Mouse (Mus musculus) kidney, embryonic 16.5 days (tissue): ENCODE results near the gene Gtf2h4. TPM values are rescaled to one million over a fixed set of nuclear protein-coding genes. Genes with fewer than 3 reads are reported as not detected.

ENCODE experiments used
- ATAC-seq: fragments of 200-750 bp; cut with Nextera tagmentation; 2 replicates; pipeline ENCODE4 v1.8.0; 2017; ENCODE audit warnings: moderate TSS enrichment; ENCODE audit not compliant: low FRiP score, low TSS enrichment
- H3K27ac ChIP-seq: fragments of 300-500 bp; sonication (generic); 2 replicates; pipeline ENCODE4 v1.5.1; 2014; ENCODE audit warnings: low read length
- H3K27me3 ChIP-seq: fragments of 300-500 bp; sonication (generic); 2 replicates; pipeline ENCODE4 v1.6.1; 2014; ENCODE audit warnings: low read length, control low read depth, mixed read lengths; ENCODE audit not compliant: insufficient read depth
- H3K36me3 ChIP-seq: fragments of 300-500 bp; sonication (generic); 2 replicates; pipeline ENCODE4 v1.6.1; 2014; ENCODE audit warnings: low read length, control low read depth, mixed read lengths; ENCODE audit not compliant: insufficient read depth
- H3K4me1 ChIP-seq: fragments of 300-500 bp; sonication (generic); 2 replicates; pipeline ENCODE4 v1.6.1; 2014; ENCODE audit warnings: low read length, control low read depth, mixed read lengths; ENCODE audit not compliant: insufficient read depth
- H3K4me2 ChIP-seq: fragments of 300-500 bp; sonication (generic); replicated peaks from 2 replicates; pipeline ENCODE4 v1.6.1; 2014; ENCODE audit warnings: low read depth, low read length
- H3K4me3 ChIP-seq: fragments of 300-500 bp; sonication (generic); 2 replicates; pipeline ENCODE4 v1.5.1; 2014; ENCODE audit warnings: mild to moderate bottlenecking, low read length
- H3K9ac ChIP-seq: fragments of 300-500 bp; sonication (generic); replicated peaks from 2 replicates; pipeline ENCODE4 v1.6.1; 2014; ENCODE audit warnings: low read length
- H3K9me3 ChIP-seq: fragments of 300-500 bp; sonication (generic); 2 replicates; pipeline ENCODE4 v1.6.1; 2016; ENCODE audit warnings: low read length, control low read depth
- WGBS: fragments of 180-500 bp; shearing (Covaris S2); extraction: QIAGEN DNeasy Blood & Tissue Kit; methylation state at CpG from one replicate; pipeline ENCODE4 v1.1.7; 2014; 5-methylcytosine and 5-hydroxymethylcytosine counted together
- polyA plus RNA-seq: library from polyadenylated mRNA; unstranded; fragments of >200 nt; fragmentation: Nextera tagmentation; extraction: Ambion mirVana; gene quantifications from 2 replicates; pipeline ENCODE4 v1.2.1, GENCODE M21; 2015

The Gtf2h4 gene
- polyA plus RNA-seq, 1 experiment from 2014 or later, result 55.6 TPM

GRCm38 (mm10) chr17:35633992-35634391, 39.5 kb downstream of the Gtf2h4 start:
- Histone ChIP-seq H3K4me1 (no peaks in the 10 kb centered on the region), H3K4me3 (no peak overlapping the region), H3K4me2 (no peak overlapping the region), H3K9ac (no peak overlapping the region), H3K9me3 (no peaks in the 10 kb centered on the region), H3K36me3 (no peaks in the 10 kb centered on the region), H3K27ac (no peak overlapping the region), H3K27me3 (no peaks in the 10 kb centered on the region)
- ATAC-seq, result peak; percentile 44; the same call in 1 of the 2 replicates
- WGBS, result 21% methylated on average over 1 of the region's 1 CpGs

- WGBS, result 80% methylated on average over 7 of the region's 7 CpGs
- Histone ChIP-seq H3K9ac (no peak within 1 kb of the TSS), H3K36me3 (no peaks in the 10 kb centered on the region), H3K27ac (no peak within 1 kb of the TSS), H3K4me1 (no peaks in the 10 kb centered on the region), H3K27me3 (no peaks in the 10 kb centered on the region), H3K4me2 (no peak within 1 kb of the TSS), H3K9me3 (no peaks in the 10 kb centered on the region), H3K4me3 (no peak within 1 kb of the TSS)
- ATAC-seq, result no peak
These were observed 47.0 kb downstream of the Gtf2h4 start, which contains the start of gene Gm9573 for GRCm38 (mm10) chr17:35626537-35626936. Gm9573 (minus strand) TSS chr17:35626637.

Other genes starting within 250 kb of the Gtf2h4 start
- 4.4 and 5.7 TPM in 2 replicates for gene H2-Q6, start 248.9 kb downstream of the Gtf2h4 start, polyA plus RNA-seq
- 13.7 and 15.2 TPM in 2 replicates for gene H2-Q7, start 234.6 kb downstream of the Gtf2h4 start, polyA plus RNA-seq
- 1.4 and 1.6 TPM in 2 replicates for gene H2-Q10, start 203.7 kb downstream of the Gtf2h4 start, polyA plus RNA-seq
- 0.19 TPM in 1 of 2 replicates, not detected in the other for gene Pou5f1, start 167.7 kb downstream of the Gtf2h4 start, polyA plus RNA-seq
- 72.9 and 77.2 TPM in 2 replicates for gene Tcf19, start 156.9 kb downstream of the Gtf2h4 start, polyA plus RNA-seq
- 17.3 and 20.5 TPM in 2 replicates for gene Cchcr1, start 156.6 kb downstream of the Gtf2h4 start, polyA plus RNA-seq
- gene Psors1c2, start 140.5 kb downstream of the Gtf2h4 start, polyA plus RNA-seq, result 1.5 TPM in 2 replicates
- gene Cdsn, start 121.6 kb downstream of the Gtf2h4 start, polyA plus RNA-seq, result 0.20 TPM in 1 of 2 replicates, not detected in the other
- not detected in 2 replicates for gene 2300002M23Rik, start 106.3 kb downstream of the Gtf2h4 start, polyA plus RNA-seq
- gene Sfta2, start 72.2 kb downstream of the Gtf2h4 start, polyA plus RNA-seq, result 1.8 and 7.3 TPM in 2 replicates
- not detected in 2 replicates for gene Gm9573, start 47.1 kb downstream of the Gtf2h4 start, polyA plus RNA-seq
- 0.17 and 0.23 TPM in 2 replicates for gene Mucl3, start 30.0 kb downstream of the Gtf2h4 start, polyA plus RNA-seq
- 19.8 and 21.0 TPM in 2 replicates for gene Vars2, start 6.1 kb downstream of the Gtf2h4 start, polyA plus RNA-seq
- 107 and 108 TPM in 2 replicates for gene Ddr1, start 30.9 kb upstream of the Gtf2h4 start, polyA plus RNA-seq
- 33.5 and 40.4 TPM in 2 replicates for gene Ier3, start 147.9 kb upstream of the Gtf2h4 start, polyA plus RNA-seq
- gene Flot1, start 149.5 kb upstream of the Gtf2h4 start, polyA plus RNA-seq, result 52.7 and 56.9 TPM in 2 replicates
- 905 and 985 TPM in 2 replicates for gene Tubb5, start 164.6 kb upstream of the Gtf2h4 start, polyA plus RNA-seq
- 16.3 and 16.7 TPM in 2 replicates for gene Mdc1, start 167.8 kb upstream of the Gtf2h4 start, polyA plus RNA-seq
- 63.3 and 67.0 TPM in 2 replicates for gene Nrm, start 187.6 kb upstream of the Gtf2h4 start, polyA plus RNA-seq
- 22.2 and 25.2 TPM in 2 replicates for gene Ppp1r18, start 191.9 kb upstream of the Gtf2h4 start, polyA plus RNA-seq
- gene Dhx16, start 206.1 kb upstream of the Gtf2h4 start, polyA plus RNA-seq, result 45.1 and 48.2 TPM in 2 replicates
- 33.3 and 36.5 TPM in 2 replicates for gene 2310061I04Rik, start 223.7 kb upstream of the Gtf2h4 start, polyA plus RNA-seq
- gene Atat1, start 236.3 kb upstream of the Gtf2h4 start, polyA plus RNA-seq, result 82.2 and 102 TPM in 2 replicates
- 88.0 and 89.7 TPM in 2 replicates for gene Mrps18b, start 242.7 kb upstream of the Gtf2h4 start, polyA plus RNA-seq
- 47.2 and 54.8 TPM in 2 replicates for gene Ppp1r10, start 242.7 kb upstream of the Gtf2h4 start, polyA plus RNA-seq